Mouse (Mus musculus) liver, embryonic 16.5 days (tissue): Measurements from ENCODE around the gene Mks1. TPM values are rescaled to one million over a fixed set of nuclear protein-coding genes. Genes with fewer than 3 reads are reported as not detected.

ENCODE experiments used
- ATAC-seq: fragments of 200-750 bp; cut with Nextera tagmentation; 2 replicates; pipeline ENCODE4 v1.8.0; 2017; ENCODE audit warnings: low read depth, mild to moderate bottlenecking, moderate number of reproducible peaks, moderate library complexity
- H3K27ac ChIP-seq: fragments of 300-500 bp; sonication (generic); 2 replicates; pipeline ENCODE4 v1.5.1; 2014; ENCODE audit warnings: mild to moderate bottlenecking, low read length
- H3K27me3 ChIP-seq: fragments of 300-500 bp; sonication (generic); 2 replicates; pipeline ENCODE4 v1.6.1; 2014; ENCODE audit warnings: low read depth, low read length, mixed read lengths; ENCODE audit not compliant: control insufficient read depth, insufficient read depth
- H3K36me3 ChIP-seq: fragments of 300-500 bp; sonication (generic); 2 replicates; pipeline ENCODE4 v1.6.1; 2014; ENCODE audit warnings: mild to moderate bottlenecking; ENCODE audit not compliant: control insufficient read depth, insufficient read depth
- H3K4me1 ChIP-seq: fragments of 300-500 bp; sonication (generic); 2 replicates; pipeline ENCODE4 v1.6.1; 2014; ENCODE audit warnings: low read depth, low read length, mixed read lengths; ENCODE audit not compliant: control insufficient read depth
- H3K4me2 ChIP-seq: fragments of 300-500 bp; sonication (generic); 2 replicates; pipeline ENCODE4 v1.6.1; 2014; ENCODE audit warnings: low read depth, low read length, mixed read lengths
- H3K4me3 ChIP-seq: fragments of 300-500 bp; sonication (generic); 2 replicates; pipeline ENCODE4 v1.5.1; 2014; ENCODE audit warnings: low read depth, mild to moderate bottlenecking, low read length
- H3K9ac ChIP-seq: fragments of 300-500 bp; sonication (generic); 2 replicates; pipeline ENCODE4 v1.6.1; 2014; ENCODE audit warnings: low read depth, low read length
- H3K9me3 ChIP-seq: fragments of 300-500 bp; sonication (generic); replicated peaks from 2 replicates; pipeline ENCODE4 v1.6.1; 2016; ENCODE audit warnings: low read length; ENCODE audit not compliant: control insufficient read depth
- WGBS: fragments of 180-500 bp; shearing (Covaris S2); extraction: QIAGEN DNeasy Blood & Tissue Kit; methylation state at CpG from one replicate; pipeline ENCODE4 v1.1.7; 2014; ENCODE audit not compliant: insufficient replicate concordance; 5-methylcytosine and 5-hydroxymethylcytosine counted together
- polyA plus RNA-seq: library from polyadenylated mRNA; unstranded; fragments of >200 nt; fragmentation: Nextera tagmentation; extraction: Ambion mirVana; gene quantifications from 2 replicates; pipeline ENCODE4 v1.2.1, GENCODE M21; 2015

Mks1 gene
- polyA plus RNA-seq, 1 experiment from 2014 or later: 1.2 TPM

DNA sequence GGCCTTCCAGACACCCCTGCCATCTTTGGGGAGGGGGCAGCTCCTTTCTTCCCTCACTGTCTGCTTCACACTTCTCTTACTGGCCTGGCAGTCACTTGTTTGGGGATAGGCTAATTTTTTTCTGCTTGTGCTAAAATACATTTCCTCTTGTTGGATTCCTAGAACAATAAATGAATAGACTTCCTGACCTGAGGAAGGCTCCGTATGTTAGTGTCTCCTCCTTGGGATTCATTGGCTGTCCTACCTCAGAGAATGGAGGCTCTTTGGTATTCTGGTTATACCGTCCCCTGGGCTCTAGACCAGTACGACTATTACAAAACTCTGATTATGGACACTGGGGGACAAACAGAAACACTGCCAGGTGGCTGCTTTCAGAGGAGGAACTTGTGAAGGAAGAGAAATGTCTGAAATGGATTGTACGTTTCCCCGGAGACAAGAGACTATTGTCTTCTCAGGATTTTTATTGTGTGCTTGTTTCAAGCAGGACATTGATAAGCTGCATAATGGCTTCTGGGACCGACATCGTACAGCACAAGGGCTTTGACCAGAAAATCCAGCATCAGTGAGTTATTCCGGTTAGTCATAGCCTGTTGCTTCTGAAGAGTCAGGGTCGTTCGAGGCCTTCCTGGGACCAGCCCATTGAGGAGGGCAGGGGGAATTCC lies 24.6 kb upstream of the Mks1 start, which contains the start of gene Lpo:
TSS of gene Lpo (minus strand) at position 51 of the 662 bp plus-strand sequence.
- no peaks in the 10 kb centered on the region for H3K9me3 ChIP-seq
- H3K4me2 ChIP-seq: no peak within 1 kb of the TSS
- ATAC-seq: no peak
- H3K4me3 ChIP-seq: no peak within 1 kb of the TSS
- H3K4me1 ChIP-seq: no peaks in the 10 kb centered on the region
- WGBS: 52% methylated on average over 10 of the region's 10 CpGs
- H3K27ac ChIP-seq: no peak within 1 kb of the TSS
- H3K9ac ChIP-seq: no peak within 1 kb of the TSS
- H3K36me3 ChIP-seq: no peaks in the 10 kb centered on the region
- H3K27me3 ChIP-seq: no peaks in the 10 kb centered on the region; the same call in 1 of the 2 replicates

DNA sequence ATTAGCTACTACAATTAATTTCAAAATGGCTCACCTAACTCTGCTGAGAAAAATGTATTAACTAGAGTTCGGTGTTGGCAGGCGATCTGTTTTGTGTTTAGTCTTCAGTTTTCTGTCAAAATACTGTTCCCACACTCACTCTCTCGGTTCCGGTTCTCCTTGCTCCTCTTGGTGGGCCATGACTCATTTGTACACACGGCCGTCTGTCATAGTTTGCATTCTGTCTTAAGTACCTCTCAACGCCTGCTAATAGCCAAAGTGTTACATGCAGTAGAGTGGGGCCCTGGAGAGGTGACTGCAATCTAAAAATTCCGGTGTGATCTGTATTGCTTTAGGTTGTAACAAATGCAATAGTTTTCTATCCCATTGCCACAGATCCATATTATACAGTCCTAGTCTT lies 12.3 kb upstream of the Mks1 start:
- H3K4me2 ChIP-seq: no peak overlapping the region
- ATAC-seq: no peak
- H3K36me3 ChIP-seq: no peaks in the 10 kb centered on the region
- H3K27ac ChIP-seq: no peak overlapping the region
- no peaks in the 10 kb centered on the region for H3K27me3 ChIP-seq
- 73% methylated on average over 8 of the region's 8 CpGs for WGBS
- H3K9ac ChIP-seq: no peak overlapping the region
- H3K4me3 ChIP-seq: no peak overlapping the region
- H3K4me1 ChIP-seq: no peaks in the 10 kb centered on the region
- H3K9me3 ChIP-seq: no peaks in the 10 kb centered on the region

DNA sequence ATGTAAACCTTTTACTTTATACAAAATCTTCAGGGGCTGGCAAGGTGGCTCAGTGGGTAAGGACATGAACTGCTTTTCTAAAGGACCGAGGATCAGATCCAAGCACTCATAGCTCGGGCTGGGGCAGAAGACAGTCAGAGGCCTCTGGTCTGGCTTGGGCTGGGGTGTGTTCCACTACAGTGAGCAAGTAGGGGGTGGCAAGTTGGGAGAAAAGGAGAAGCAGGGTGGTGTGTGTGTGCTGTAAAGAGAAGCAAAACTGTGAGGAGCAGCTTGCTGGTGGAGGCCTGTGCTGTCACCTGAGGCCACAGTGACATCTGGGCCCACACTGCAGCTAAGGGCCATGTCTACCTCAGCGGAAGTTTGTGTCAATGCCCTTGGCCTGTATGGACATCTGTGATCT lies 11.6 kb upstream of the Mks1 start:
- Histone ChIP-seq H3K36me3 (no peaks in the 10 kb centered on the region), H3K4me3 (no peak overlapping the region), H3K9me3 (no peaks in the 10 kb centered on the region), H3K9ac (no peak overlapping the region), H3K4me1 (no peaks in the 10 kb centered on the region), H3K27ac (no peak overlapping the region), H3K4me2 (no peak overlapping the region), H3K27me3 (no peaks in the 10 kb centered on the region)
- ATAC-seq: no peak
- 65% methylated on average over 3 of the region's 3 CpGs for WGBS

DNA sequence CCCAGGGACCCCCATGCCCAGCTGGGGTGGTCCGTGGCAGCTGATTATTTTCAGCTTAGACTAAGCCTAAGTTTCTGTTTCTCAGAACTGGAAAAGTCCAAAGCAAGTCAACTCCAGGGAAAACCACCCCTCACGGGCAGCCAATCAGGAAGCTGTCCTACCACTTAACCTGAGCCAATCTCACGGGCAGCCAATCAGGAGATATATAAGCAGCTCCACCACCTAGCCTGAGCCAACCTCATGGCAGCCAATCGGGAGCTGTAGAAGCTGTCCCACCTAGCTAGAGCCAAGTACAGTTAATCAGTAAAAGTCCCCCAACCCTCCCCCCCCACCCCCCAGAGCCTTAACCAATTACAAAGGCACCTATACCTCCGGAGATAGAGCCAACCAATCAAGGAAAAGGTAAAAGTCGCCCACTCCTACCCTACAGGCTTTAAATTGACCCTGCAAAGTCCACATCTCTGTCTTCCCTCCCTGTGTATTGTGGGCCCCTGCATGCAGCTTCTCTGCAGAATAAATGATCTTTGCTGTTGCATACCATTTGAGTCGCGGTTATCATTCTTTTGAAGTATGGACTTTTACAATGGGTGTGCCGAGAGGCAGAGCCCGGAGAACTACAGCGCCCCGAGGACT lies 5.9 kb upstream of the Mks1 start:
- Histone ChIP-seq H3K9ac (no peak overlapping the region), H3K4me1 (no peaks in the 10 kb centered on the region), H3K9me3 (no peaks in the 10 kb centered on the region), H3K27me3 (no peaks in the 10 kb centered on the region), H3K36me3 (no peaks in the 10 kb centered on the region), H3K4me2 (no peak overlapping the region), H3K4me3 (no peak overlapping the region), H3K27ac (no peak overlapping the region)
- ATAC-seq: no peak
- 69% methylated on average over 12 of the region's 12 CpGs for WGBS

DNA sequence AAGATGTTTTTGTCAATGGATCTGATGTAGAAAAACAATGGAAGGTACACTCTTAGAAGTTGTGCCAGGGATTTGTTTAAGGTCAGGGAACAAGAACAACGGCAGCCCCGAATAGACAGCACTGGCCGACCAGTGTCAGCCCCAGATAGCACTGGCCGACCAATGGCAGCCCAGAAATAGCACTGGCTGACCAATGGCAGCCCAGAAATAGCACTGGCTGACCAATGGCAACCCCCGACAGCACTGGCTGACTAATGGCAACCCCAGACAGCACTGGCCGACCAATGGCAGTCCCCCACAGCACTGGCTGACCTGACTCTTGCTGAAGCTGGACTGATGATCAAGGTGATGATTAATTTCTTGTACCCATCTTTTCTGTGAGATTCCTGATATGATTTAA lies 5.1 kb upstream of the Mks1 start:
- no peak for ATAC-seq
- no peaks in the 10 kb centered on the region for H3K27me3 ChIP-seq
- H3K27ac ChIP-seq: no peak overlapping the region
- H3K4me1 ChIP-seq: no peaks in the 10 kb centered on the region
- no peak overlapping the region for H3K4me3 ChIP-seq
- H3K9ac ChIP-seq: no peak overlapping the region
- H3K36me3 ChIP-seq: no peaks in the 10 kb centered on the region
- H3K4me2 ChIP-seq: no peak overlapping the region
- 63% methylated on average over 6 of the region's 6 CpGs for WGBS
- no peaks in the 10 kb centered on the region for H3K9me3 ChIP-seq

DNA sequence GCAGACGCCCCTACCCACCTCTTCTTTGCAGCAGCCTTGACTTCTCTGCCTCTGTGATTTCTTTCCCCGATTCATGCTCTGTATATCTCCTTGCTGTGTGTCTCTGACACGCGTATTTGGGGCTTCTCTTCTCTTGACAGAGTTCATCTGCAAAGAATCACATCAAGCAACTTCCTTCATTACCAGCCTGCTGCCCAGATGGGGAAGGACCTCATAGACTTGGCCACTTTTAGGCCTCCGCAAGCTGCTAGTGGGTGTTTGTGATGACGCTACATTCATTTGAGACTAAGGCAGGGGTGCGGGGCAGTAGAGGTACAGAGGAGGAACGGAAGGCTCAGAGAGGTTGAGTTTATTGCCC lies 561 bp downstream of the Mks1 start:
- ATAC-seq: no peak
- no peaks in the 10 kb centered on the region for H3K27me3 ChIP-seq
- H3K9me3 ChIP-seq: no peaks in the 10 kb centered on the region
- H3K4me3 ChIP-seq: peak overlapping the region; percentile 68
- H3K4me1 ChIP-seq: peaks cover 4% of the 10 kb centered on the region
- peak overlapping the region; percentile 76 for H3K4me2 ChIP-seq
- peak overlapping the region; percentile 47; the same call in 1 of the 2 replicates for H3K9ac ChIP-seq
- no peaks in the 10 kb centered on the region; the same call in 1 of the 2 replicates for H3K36me3 ChIP-seq
- 37% methylated on average over 8 of the region's 8 CpGs for WGBS
- H3K27ac ChIP-seq: no peak overlapping the region

DNA sequence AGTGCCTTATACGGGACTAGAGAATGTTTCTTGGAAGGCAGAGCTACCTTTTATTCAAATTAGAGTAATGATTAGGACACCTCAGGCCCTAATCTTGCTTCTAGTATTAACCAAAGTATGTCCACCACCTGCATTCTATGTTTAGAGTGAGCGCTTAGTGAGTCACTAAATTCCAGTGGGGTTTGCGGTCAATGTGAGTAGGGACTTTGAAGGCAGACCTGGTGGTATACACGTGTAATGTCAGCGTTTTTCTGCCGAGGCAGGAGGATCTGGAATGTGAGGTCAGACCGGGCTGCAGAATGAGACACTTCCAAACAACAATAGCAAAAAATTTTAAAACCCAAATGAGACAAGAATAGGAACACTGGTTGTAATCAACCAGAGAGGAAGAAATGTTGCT lies 1.5 kb downstream of the Mks1 start:
- Histone ChIP-seq H3K9ac (no peak overlapping the region), H3K4me3 (no peak overlapping the region), H3K4me2 (no peak overlapping the region), H3K4me1 (peaks cover 4% of the 10 kb centered on the region), H3K36me3 (no peaks in the 10 kb centered on the region; the same call in 1 of the 2 replicates), H3K9me3 (no peaks in the 10 kb centered on the region), H3K27ac (no peak overlapping the region), H3K27me3 (no peaks in the 10 kb centered on the region)
- WGBS: 64% methylated on average over 7 of the region's 7 CpGs
- no peak for ATAC-seq

DNA sequence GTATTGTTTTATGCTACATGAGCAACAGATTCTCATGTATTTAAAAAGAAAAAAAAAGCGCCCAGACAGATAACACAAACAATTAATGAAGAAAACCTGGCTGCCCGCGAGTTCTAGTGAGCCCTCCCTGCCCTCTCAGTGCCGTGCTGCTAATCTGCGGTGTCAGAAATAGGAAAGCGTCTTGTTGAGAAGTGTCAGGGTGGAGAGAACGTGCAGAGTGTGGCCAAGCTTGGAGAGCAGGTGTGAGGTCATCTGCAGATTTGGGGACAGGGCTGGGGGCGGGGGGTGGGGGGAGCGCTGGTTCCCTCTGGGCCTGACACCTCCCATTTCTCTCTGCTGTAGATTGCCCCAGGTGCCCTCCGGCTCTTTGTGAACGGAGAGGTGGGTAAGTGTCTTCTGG lies 6.3 kb downstream of the Mks1 start:
- no peak for ATAC-seq
- no peaks in the 10 kb centered on the region for H3K27me3 ChIP-seq
- no peaks in the 10 kb centered on the region for H3K9me3 ChIP-seq
- WGBS: 71% methylated on average over 11 of the region's 11 CpGs
- H3K9ac ChIP-seq: no peak overlapping the region
- no peak overlapping the region for H3K27ac ChIP-seq
- H3K4me2 ChIP-seq: no peak overlapping the region
- no peaks in the 10 kb centered on the region; the same call in 1 of the 2 replicates for H3K36me3 ChIP-seq
- no peaks in the 10 kb centered on the region for H3K4me1 ChIP-seq
- H3K4me3 ChIP-seq: no peak overlapping the region

DNA sequence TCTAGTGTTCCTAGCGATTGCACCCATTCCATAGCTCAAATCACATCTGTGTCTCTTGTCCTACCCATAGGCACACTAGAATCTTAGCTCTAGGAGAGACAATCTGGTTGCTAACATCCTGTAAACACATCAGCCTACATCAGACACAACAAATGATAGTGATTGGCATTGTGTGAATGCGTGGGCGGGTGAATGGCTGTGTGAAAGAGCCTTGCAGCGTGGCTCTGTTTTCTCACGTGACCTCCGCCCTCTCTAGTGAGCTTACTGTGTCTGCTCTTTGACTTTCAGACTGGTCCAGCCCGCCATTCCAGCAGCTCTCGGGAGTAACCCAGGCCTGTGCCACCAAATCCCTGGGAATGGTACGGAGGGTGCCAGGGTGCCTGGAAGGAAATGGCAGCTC lies 7.4 kb downstream of the Mks1 start:
- Histone ChIP-seq H3K27me3 (no peaks in the 10 kb centered on the region), H3K9me3 (no peaks in the 10 kb centered on the region), H3K36me3 (no peaks in the 10 kb centered on the region; the same call in 1 of the 2 replicates), H3K9ac (no peak overlapping the region), H3K4me3 (no peak overlapping the region), H3K4me1 (no peaks in the 10 kb centered on the region), H3K4me2 (no peak overlapping the region), H3K27ac (no peak overlapping the region)
- ATAC-seq: no peak
- 61% methylated on average over 9 of the region's 9 CpGs for WGBS
